Mouse (Mus musculus) left cerebral cortex, adult 6 months (tissue): ENCODE results near the gene Sun3. TPM values are rescaled to one million over a fixed set of nuclear protein-coding genes. Genes with fewer than 3 reads are reported as not detected.

Experiments
- long read RNA-seq, 2 experiments: library from polyadenylated mRNA; unstranded; transcript quantifications; one replicate each; pipeline ENCODE4 v2.0.0; 2019 to 2020
- polyA plus RNA-seq: library from polyadenylated mRNA; unstranded; fragments of <200 nt; fragmentation: Nextera tagmentation; gene quantifications from 2 replicates; pipeline ENCODE4 v1.2.3, GENCODE M21; 2021

Sun3 gene
- 0.17 and 0.21 TPM in 2 replicates for polyA plus RNA-seq
- long read RNA-seq, experiment 1, partial matches to known transcripts = 0 of 1 reads
- long read RNA-seq, experiment 1, other reads (novel, unspliced or antisense) = 1 of 1 reads
- long read RNA-seq, experiment 2 = 0 reads

GRCm38 (mm10) chr11:9048703-9049060 is at the start of gene Sun3:
TSS of gene Sun3 (minus strand) at chr11:9048991.

GRCm38 (mm10) chr11:9048011-9048702 is 634 bp downstream of the Sun3 start, which contains the start of gene Gm11992:
TSS of gene Gm11992 (plus strand) at chr11:9048594.

GRCm38 (mm10) chr11:9010853-9011339 is 37.9 kb downstream of the Sun3 start, which contains the start of gene Hus1:
TSS of gene Hus1 (minus strand) at chr11:9011191.

GRCm38 (mm10) chr11:8973166-8973565 is 75.6 kb downstream of the Sun3 start, which contains the start of gene Pkd1l1:
TSS of gene Pkd1l1 (minus strand) at chr11:8973266.

Other genes starting within 250 kb of the Sun3 start
- gene Pkd1l1, start 75.7 kb downstream of the Sun3 start, polyA plus RNA-seq = not detected in 2 replicates
- 4.9 and 6.1 TPM in 2 replicates for gene Hus1, start 37.8 kb downstream of the Sun3 start, polyA plus RNA-seq
- 1.0 and 1.3 TPM in 2 replicates for gene Gm11992, start 397 bp downstream of the Sun3 start, polyA plus RNA-seq
- 4.2 and 4.9 TPM in 2 replicates for gene Upp1, start 69.1 kb upstream of the Sun3 start, polyA plus RNA-seq
- gene Abca13, start 143.0 kb upstream of the Sun3 start, polyA plus RNA-seq = 0.01 TPM in 1 of 2 replicates, not detected in the other